Mouse (Mus musculus) kidney, postnatal 0 days (tissue): ENCODE results near the gene Hist4h4. TPM values are rescaled to one million over a fixed set of nuclear protein-coding genes. Genes with fewer than 3 reads are reported as not detected.

Source experiments
- ATAC-seq: fragments of 200-750 bp; cut with Nextera tagmentation; replicated peaks from 2 replicates; pipeline ENCODE4 v1.8.0; 2017; ENCODE audit warnings: low read depth, moderate number of reproducible peaks, moderate TSS enrichment, moderate library complexity; ENCODE audit not compliant: low FRiP score
- DNase-seq: peaks from one replicate; pipeline ENCODE4 v3.0.0-alpha.2; 2016; ENCODE audit warnings: low spot score
- H3K27ac ChIP-seq: fragments of 300-500 bp; sonication (generic); 2 replicates; pipeline ENCODE4 v1.5.1; 2014; ENCODE audit warnings: mild to moderate bottlenecking
- H3K27me3 ChIP-seq: fragments of 300-500 bp; sonication (generic); 2 replicates; pipeline ENCODE4 v1.6.1; 2014; ENCODE audit warnings: low read length, mixed read lengths; ENCODE audit not compliant: insufficient read depth
- H3K36me3 ChIP-seq: fragments of 300-500 bp; sonication (generic); 2 replicates; pipeline ENCODE4 v1.6.1; 2014; ENCODE audit warnings: low read length, mixed read lengths; ENCODE audit not compliant: insufficient read depth
- H3K4me1 ChIP-seq: fragments of 300-500 bp; sonication (generic); replicated peaks from 2 replicates; pipeline ENCODE4 v1.6.1; 2014; ENCODE audit warnings: antibody characterized with exemption, low read length, mixed read lengths; ENCODE audit not compliant: insufficient read depth
- H3K4me2 ChIP-seq: fragments of 300-500 bp; sonication (generic); 2 replicates; pipeline ENCODE4 v1.6.1; 2014; ENCODE audit warnings: mild to moderate bottlenecking, low read length, moderate library complexity, mixed read lengths
- H3K4me3 ChIP-seq: fragments of 300-500 bp; sonication (generic); replicated peaks from 2 replicates; pipeline ENCODE4 v1.5.1; 2014; ENCODE audit warnings: low read depth, low read length
- H3K9ac ChIP-seq: fragments of 300-500 bp; sonication (generic); 2 replicates; pipeline ENCODE4 v1.6.1; 2014; ENCODE audit warnings: low read depth, low read length
- H3K9me3 ChIP-seq: fragments of 300-500 bp; sonication (generic); replicated peaks from 2 replicates; pipeline ENCODE4 v1.6.1; 2016; ENCODE audit warnings: low read length, inconsistent platforms, mixed read lengths
- CTCF ChIP-seq: IDR thresholded peaks from 2 replicates; pipeline ENCODE4 v1.5.1; 2016; ENCODE audit warnings: antibody characterized with exemption, low read depth, mild to moderate bottlenecking, moderate library complexity
- WGBS: fragments of 180-500 bp; shearing (Covaris S2); extraction: QIAGEN DNeasy Blood & Tissue Kit; methylation state at CpG from one replicate; pipeline ENCODE4 v1.1.7; 2014; 5-methylcytosine and 5-hydroxymethylcytosine counted together
- polyA plus RNA-seq: library from polyadenylated mRNA; unstranded; fragments of >200 nt; fragmentation: Nextera tagmentation; extraction: Ambion mirVana; gene quantifications from 2 replicates; pipeline ENCODE4 v1.2.1, GENCODE M21; 2015

The Hist4h4 gene
- polyA plus RNA-seq, 1 experiment from 2014 or later: 0.88 TPM

DNA sequence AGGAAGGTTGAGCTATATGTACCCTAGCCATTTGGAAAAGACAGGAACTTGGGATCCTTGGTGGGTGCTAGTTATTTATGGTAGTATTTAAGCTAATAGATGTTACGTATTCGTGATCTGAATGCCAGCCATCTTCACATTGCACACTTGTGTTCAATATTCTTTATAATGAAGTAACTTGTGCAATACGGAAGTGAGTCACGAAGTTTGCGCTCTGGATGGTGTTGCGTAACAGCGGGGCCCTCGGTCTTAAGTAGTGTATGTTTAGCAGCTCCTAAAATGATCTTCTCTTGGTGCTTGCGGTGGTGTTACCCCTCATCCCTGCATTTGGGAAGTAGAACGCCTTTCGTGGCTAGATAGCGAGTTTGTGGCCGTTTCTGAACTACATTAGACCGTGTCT is 4.9 kb upstream of the Hist4h4 start:
- Histone ChIP-seq H3K4me3 (peak overlapping the region; percentile 61), H3K36me3 (peaks cover 20% of the 10 kb centered on the region), H3K27ac (0 out of 2 replicates have a peak overlapping the region, but pooled peaks have one; percentile 84), H3K9ac (peak overlapping the region; percentile 68), H3K4me1 (peaks cover 7% of the 10 kb centered on the region), H3K27me3 (no peaks in the 10 kb centered on the region), H3K4me2 (peak overlapping the region; percentile 87), H3K9me3 (no peaks in the 10 kb centered on the region)
- ATAC-seq (no peak), DNase-seq (no peak)
- 35% methylated on average over 14 of the region's 14 CpGs for WGBS
- no peak for TF ChIP-seq CTCF

GRCm38 (mm10) chr6:136808631-136809046 is 4.4 kb upstream of the Hist4h4 start:
- peaks cover 7% of the 10 kb centered on the region for H3K4me1 ChIP-seq
- DNase-seq: no peak
- no peaks in the 10 kb centered on the region for H3K27me3 ChIP-seq
- H3K27ac ChIP-seq: peak overlapping the region; percentile 84; the same call in 1 of the 2 replicates
- H3K9ac ChIP-seq: peak overlapping the region; percentile 68
- no peaks in the 10 kb centered on the region for H3K9me3 ChIP-seq
- peak overlapping the region; percentile 87 for H3K4me2 ChIP-seq
- 0% methylated on average over 23 of the region's 28 CpGs for WGBS
- peak; percentile 22; the same call in 1 of the 2 replicates for ATAC-seq
- no peak for TF ChIP-seq CTCF
- peak overlapping the region; percentile 61 for H3K4me3 ChIP-seq
- peaks cover 16% of the 10 kb centered on the region for H3K36me3 ChIP-seq

GRCm38 (mm10) chr6:136808014-136808417 is 3.8 kb upstream of the Hist4h4 start, which contains the start of gene H2afj:
TSS of gene H2afj (plus strand) at chr6:136808244.
- no peaks in the 10 kb centered on the region for H3K9me3 ChIP-seq
- WGBS: 1% methylated on average over 34 of the region's 34 CpGs
- no peak for TF ChIP-seq CTCF
- peak within 1 kb of the TSS; percentile 87 for H3K4me2 ChIP-seq
- peaks cover 11% of the 10 kb centered on the region for H3K36me3 ChIP-seq
- peak; percentile 98 for DNase-seq
- no peaks in the 10 kb centered on the region for H3K27me3 ChIP-seq
- peak within 1 kb of the TSS; percentile 61 for H3K4me3 ChIP-seq
- peak within 1 kb of the TSS; percentile 84 for H3K27ac ChIP-seq
- H3K4me1 ChIP-seq: peaks cover 7% of the 10 kb centered on the region
- ATAC-seq: peak; percentile 92
- H3K9ac ChIP-seq: peak within 1 kb of the TSS; percentile 68

- TF ChIP-seq CTCF: no peak
- 48% methylated on average over 18 of the region's 18 CpGs for WGBS
- H3K27ac ChIP-seq: peak overlapping the region; percentile 13; the same call in 1 of the 2 replicates
- H3K27me3 ChIP-seq: no peaks in the 10 kb centered on the region
- peak overlapping the region; percentile 61; the same call in 1 of the 2 replicates for H3K4me3 ChIP-seq
- DNase-seq (no peak), ATAC-seq (no peak)
- peaks cover 7% of the 10 kb centered on the region for H3K36me3 ChIP-seq
- H3K9me3 ChIP-seq: no peaks in the 10 kb centered on the region
- H3K4me1 ChIP-seq: peaks cover 7% of the 10 kb centered on the region
- peak overlapping the region; percentile 87 for H3K4me2 ChIP-seq
- H3K9ac ChIP-seq: peak overlapping the region; percentile 1; the same call in 1 of the 2 replicates
These were observed 3.3 kb upstream of the Hist4h4 start for GRCm38 (mm10) chr6:136807395-136808013.

DNA sequence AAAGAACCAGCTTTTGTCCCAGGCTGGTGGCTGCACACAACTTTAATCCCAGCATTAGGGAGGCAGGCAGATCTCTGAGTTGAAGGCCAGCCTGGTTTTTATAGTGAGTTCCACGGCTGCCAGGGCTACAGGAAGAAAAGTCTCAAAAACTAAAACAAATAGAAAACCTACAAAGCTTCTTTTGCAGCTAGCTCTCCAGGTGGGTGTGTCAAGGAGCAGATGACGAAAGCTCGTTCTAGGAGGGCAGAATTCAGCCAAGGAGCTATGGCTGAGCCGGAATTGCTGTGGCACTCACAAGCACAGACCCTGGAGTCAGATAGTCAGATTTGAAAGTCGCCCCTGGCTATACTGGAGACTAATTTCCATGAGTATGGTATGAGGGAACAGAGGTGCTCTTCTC is 2.6 kb upstream of the Hist4h4 start:
- H3K4me3 ChIP-seq: no peak overlapping the region

DNA sequence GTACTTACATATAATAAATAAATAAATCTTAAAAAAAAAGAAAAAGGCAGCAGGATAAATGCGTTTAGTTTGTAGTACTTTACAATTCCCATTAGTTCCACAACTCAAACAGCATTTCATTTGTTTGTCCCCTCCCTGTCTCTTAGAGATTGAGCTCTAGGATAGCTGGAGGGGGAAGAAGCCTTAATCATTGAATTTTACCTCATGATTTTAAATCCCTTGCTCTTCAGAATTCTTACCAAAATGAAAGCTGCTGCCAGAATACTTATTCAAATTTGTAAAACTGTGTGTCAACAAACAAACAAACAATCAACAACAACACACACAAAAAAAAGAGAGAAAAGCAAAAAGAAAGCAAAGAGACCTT is 1.2 kb upstream of the Hist4h4 start:
- peaks cover 7% of the 10 kb centered on the region for H3K4me1 ChIP-seq
- H3K9me3 ChIP-seq: no peaks in the 10 kb centered on the region
- ATAC-seq (no peak), DNase-seq (no peak)
- H3K36me3 ChIP-seq: no peaks in the 10 kb centered on the region
- 79% methylated on average over 1 of the region's 1 CpGs for WGBS
- H3K27me3 ChIP-seq: no peaks in the 10 kb centered on the region
- no peak overlapping the region for H3K4me2 ChIP-seq
- H3K9ac ChIP-seq: no peak overlapping the region
- H3K27ac ChIP-seq: no peak overlapping the region
- no peak overlapping the region for H3K4me3 ChIP-seq
- TF ChIP-seq CTCF: no peak

More for the DNA sequence above, 2.6 kb upstream of the Hist4h4 start:
- Histone ChIP-seq H3K9ac (no peak overlapping the region), H3K27ac (0 out of 2 replicates have a peak overlapping the region, but pooled peaks have one; percentile 39), H3K27me3 (no peaks in the 10 kb centered on the region), H3K36me3 (peaks cover under 1% of the 10 kb centered on the region; the same call in 1 of the 2 replicates), H3K4me1 (peaks cover 7% of the 10 kb centered on the region), H3K4me2 (peak overlapping the region; percentile 87; the same call in 1 of the 2 replicates), H3K9me3 (no peaks in the 10 kb centered on the region)
- 76% methylated on average over 5 of the region's 5 CpGs for WGBS
- no peak for TF ChIP-seq CTCF
- no peak for DNase-seq
- ATAC-seq: no peak
